Mouse (Mus musculus) erythroblast, adult 5-6 weeks (primary cell): ENCODE measurements around the gene Trim80. TPM values are rescaled to one million over a fixed set of nuclear protein-coding genes. Genes with fewer than 3 reads are reported as not detected.
"Not testable (repeated sequence)": the region's sequence is repeated elsewhere in the genome, so short reads cannot be mapped to it uniquely, and the experiment has no call there.

Source experiments
- ATAC-seq: replicated peaks from 2 replicates; pipeline ENCODE4 v1.8.0; 2016; ENCODE audit warnings: moderate number of reproducible peaks, mild to moderate bottlenecking, moderate TSS enrichment, inconsistent platforms; ENCODE audit not compliant: poor library complexity, low FRiP score, severe bottlenecking
- total RNA-seq, 2 experiments: library from RNA; stranded (forward) in 1 of 2; stranded (reverse) in 1 of 2; fragments of 150-400 nt in 1 of 2; fragments of 200-764, 138-1000 nt in 1 of 2; gene quantifications; 2 replicates each; pipeline versions ENCODE4 v1.2.3 to v1.2.4; 2015 to 2017; ENCODE audit warnings: low replicate concordance in 2 of 2

Gene Trim80
- total RNA-seq, 2 experiments from 2014 or later = not detected

- ATAC-seq = no peak
These were observed 17.1 kb downstream of the Trim80 start for GRCm38 (mm10) chr11:115457405-115457804.

GRCm38 (mm10) chr11:115460976-115461375 is 20.6 kb downstream of the Trim80 start:
- ATAC-seq = no peak

- no peak for ATAC-seq
These were observed 21.5 kb downstream of the Trim80 start for GRCm38 (mm10) chr11:115461846-115462242.

- ATAC-seq = no peak
These were observed 22.0 kb downstream of the Trim80 start, which contains the start of gene Slc16a5 for GRCm38 (mm10) chr11:115462243-115462891. Slc16a5 (plus strand) TSS chr11:115462474.

- no peak for ATAC-seq
These were observed 23.1 kb downstream of the Trim80 start for GRCm38 (mm10) chr11:115463397-115463796.

GRCm38 (mm10) chr11:115464851-115465250 is 24.5 kb downstream of the Trim80 start:
- ATAC-seq = no peak

- 0 out of 2 replicates have a peak, but pooled peaks have one; percentile 3 for ATAC-seq
These were observed 26.9 kb downstream of the Trim80 start for GRCm38 (mm10) chr11:115467217-115467618.

GRCm38 (mm10) chr11:115472183-115472582 is 31.8 kb downstream of the Trim80 start:
- no peak for ATAC-seq

GRCm38 (mm10) chr11:115473626-115474275 is 33.4 kb downstream of the Trim80 start:
- peak; percentile 80 for ATAC-seq

GRCm38 (mm10) chr11:115475025-115475757 is 34.8 kb downstream of the Trim80 start, which contains the start of gene Armc7:
Armc7 (plus strand) TSS chr11:115475667.
- peak; percentile 88 for ATAC-seq

GRCm38 (mm10) chr11:115475758-115476237 is 35.5 kb downstream of the Trim80 start:
- ATAC-seq = peak; percentile 33

GRCm38 (mm10) chr11:115476630-115477029 is 36.3 kb downstream of the Trim80 start:
- ATAC-seq = not testable (repeated sequence)

- not testable (repeated sequence) for ATAC-seq
These were observed 37.0 kb downstream of the Trim80 start for GRCm38 (mm10) chr11:115477388-115477787.

- no peak for ATAC-seq
These were observed 38.1 kb downstream of the Trim80 start for GRCm38 (mm10) chr11:115478296-115478938.

- no peak for ATAC-seq
These were observed 41.4 kb downstream of the Trim80 start for GRCm38 (mm10) chr11:115481553-115482259.

- ATAC-seq = 0 out of 2 replicates have a peak, but pooled peaks have one; percentile 10
These were observed 42.9 kb downstream of the Trim80 start for GRCm38 (mm10) chr11:115483278-115483677.

GRCm38 (mm10) chr11:115483726-115484125 is 43.4 kb downstream of the Trim80 start:
- ATAC-seq = peak; percentile 74

GRCm38 (mm10) chr11:115485155-115485554 is 44.8 kb downstream of the Trim80 start:
- no peak for ATAC-seq

- no peak for ATAC-seq
These were observed 48.3 kb downstream of the Trim80 start for GRCm38 (mm10) chr11:115488551-115489104.
